Mouse (Mus musculus): ENCODE measurements around the gene Tti1.

Tti1 gene

DNA sequence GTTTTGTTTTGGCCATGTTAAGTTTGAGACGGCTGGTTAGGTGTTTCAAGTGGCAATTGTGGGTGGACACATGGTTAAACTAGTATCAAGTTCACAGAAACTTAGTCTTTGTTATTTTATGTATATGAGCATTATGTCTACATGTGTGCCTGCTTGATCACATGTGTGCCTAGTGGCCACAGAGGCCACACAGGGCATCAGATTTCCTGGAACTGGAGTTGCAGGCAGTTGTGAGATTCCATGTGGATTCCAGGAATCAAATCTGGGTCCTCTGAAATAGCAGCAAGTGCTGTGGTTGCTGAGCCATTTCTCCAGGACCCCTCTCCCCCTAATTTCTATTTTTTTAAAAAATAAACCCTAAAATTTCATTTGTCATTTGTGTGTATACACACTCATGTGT, 11.4 kb upstream of the Tti1 start:
- no peak for DNase-seq (ENCODE audit: low spot score)

DNA sequence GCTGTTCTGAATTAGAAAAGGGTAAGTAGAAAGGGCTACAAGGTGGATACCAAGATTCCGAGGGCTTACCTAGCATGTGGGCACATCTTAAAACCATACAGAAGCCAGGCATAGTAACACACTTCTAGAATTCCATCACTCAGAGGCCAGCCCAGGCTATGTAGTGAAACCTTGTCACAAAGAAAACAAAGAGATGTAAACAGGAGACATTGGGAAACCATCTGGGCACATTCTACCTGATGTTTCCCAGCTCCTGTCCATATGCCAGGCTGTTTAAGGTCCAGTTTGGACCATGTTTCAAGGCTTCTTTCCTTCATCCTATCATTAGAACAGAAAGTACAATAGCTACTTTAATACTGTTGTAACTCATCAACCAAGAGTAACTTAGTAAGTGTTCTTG, 9.3 kb upstream of the Tti1 start:
- DNase-seq (ENCODE audit: low spot score), result no peak

DNA sequence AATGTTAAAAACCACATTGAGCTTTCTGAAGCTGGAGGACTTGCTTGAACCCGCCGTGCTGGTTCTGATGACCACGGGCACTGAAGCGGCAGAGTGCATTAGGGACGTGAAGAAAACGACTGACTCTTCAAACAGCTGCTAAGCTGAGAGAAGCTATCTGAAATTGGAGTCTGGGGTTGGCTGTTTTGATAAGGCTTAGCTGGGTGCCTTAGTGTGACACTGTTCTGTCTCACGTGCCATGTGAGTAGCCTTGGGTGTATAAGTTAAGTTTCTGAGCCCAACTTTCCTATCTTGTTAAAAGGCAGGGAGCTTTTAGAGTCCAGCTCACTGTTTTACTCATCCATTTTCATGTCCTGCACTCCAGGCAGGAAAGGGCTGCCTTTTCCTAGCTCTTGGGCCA, 8.7 kb upstream of the Tti1 start:
- DNase-seq (ENCODE audit: low spot score), result no peak

DNA sequence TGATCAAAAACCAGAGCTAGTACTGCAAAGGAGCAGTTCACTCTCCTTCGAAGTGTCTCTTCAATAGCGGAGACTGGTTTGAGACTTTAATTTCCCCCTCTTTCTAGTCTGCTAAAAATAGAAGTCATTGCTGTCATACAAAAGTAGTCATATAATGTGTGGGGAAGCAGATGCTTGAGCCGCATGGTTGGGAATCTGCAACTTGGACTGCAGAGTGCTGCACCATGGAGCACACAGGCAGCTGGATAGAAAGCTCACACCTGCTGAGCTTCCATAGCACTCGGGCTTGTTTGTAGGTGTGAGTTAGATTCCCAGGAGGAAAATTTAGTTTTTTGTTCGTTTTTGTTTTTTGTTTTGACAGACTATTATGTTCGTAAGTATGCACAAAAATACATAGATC, 8.2 kb upstream of the Tti1 start:
- no peak for DNase-seq (ENCODE audit: low spot score)

DNA sequence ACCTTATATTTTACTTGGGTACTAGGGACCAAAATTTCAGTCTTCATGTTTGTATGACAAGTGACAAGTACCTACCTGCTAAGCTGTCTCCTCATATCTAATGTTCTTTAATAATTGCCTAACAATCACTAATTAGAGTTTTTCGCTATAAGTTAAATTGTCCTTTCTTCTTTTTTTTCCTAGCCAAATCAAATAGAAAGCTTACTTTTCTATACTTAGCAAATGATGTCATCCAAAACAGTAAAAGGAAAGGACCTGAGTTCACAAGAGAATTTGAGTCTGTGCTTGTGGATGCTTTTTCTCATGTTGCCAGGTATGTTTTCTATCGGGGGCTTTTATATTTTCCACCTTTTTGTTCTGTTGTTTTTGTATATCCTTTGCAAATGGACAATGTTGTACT, 7.6 kb upstream of the Tti1 start:
- DNase-seq (ENCODE audit: low spot score), result no peak

DNA sequence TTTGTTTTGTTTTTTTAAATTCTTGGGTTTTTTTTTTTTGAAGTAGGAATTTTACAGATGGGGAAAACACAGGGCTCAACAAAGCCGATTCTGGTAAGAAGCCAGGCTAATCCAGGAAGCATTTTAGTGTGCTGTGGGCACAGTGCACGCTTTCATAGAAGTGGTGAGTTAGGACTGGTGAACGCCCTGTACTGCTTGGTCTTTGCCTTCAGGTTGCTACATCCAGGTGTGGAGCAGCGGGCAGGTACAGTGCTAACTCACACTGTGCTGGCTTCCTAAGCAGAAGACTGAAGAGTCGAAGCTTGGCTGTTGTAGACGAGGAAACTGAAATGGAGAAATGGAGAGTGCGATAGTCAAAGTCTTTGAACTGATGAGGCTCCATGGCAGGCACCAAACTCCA, 1.8 kb upstream of the Tti1 start:
- no peak for DNase-seq (ENCODE audit: low spot score)

DNA sequence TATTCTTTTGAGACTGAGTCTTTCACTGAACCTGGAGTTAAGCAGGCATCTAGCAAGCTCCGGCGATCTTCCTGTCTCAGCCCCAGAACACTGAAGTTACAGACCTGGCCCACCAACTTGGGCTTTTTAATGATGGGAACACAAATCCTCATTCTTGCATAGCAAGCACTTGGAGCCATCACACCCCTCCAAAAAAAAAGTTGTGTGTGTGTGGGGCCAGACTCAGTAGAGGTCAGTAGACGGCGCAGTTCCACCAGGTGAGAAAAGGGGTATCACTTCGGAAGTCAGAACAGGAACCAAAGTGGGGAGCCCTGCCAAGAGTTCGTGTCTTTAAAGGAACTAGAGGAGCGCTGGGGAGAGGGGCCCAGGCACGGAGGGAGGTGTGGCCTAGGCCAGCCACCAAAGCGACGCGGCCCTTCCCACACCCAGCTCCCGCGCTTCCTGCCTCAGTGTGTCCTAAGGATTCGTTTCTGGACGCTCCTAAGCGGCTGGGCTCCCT, 329 bp downstream of the Tti1 start:
- DNase-seq (ENCODE audit: low spot score), result no peak

DNA sequence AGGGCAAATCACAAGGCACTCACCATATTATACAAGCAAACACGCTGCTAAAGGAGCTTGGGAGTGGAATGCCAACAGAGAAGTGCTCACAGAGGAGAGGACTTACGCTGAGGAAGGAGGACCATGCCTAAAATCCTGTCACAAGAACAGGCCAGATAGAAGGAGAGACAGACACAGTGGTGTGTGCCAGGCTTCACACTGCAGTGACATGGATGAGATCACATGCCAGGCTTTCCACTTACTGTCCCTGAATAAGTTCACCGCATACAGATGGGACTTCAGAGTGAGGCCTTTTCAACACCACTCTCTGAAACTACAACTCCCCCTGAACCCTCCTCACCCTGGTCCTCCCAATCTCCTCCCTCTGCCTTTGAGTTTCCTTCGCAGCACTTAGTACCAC, 10.9 kb downstream of the Tti1 start:
- no peak for DNase-seq (ENCODE audit: low spot score)

DNA sequence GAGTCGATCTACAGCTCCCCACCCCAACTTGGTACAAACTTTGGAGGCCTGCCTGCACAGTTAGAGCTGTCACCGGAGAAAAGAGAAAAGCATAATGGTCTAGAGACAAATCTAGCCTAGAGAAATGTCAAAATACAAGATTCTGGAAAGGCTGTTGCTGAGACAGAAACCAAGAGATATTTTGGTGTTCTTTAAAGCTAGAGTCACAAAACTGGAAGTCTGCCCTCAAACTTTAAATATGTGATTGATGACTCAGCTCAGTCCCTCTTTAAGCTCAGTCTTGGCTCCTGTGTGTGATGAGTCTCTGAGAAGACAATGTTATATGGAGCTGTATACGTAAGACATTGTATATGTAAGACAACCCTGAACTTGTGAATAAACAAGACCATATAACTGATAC, 15.6 kb downstream of the Tti1 start:
- DNase-seq (ENCODE audit: low spot score), result no peak

DNA sequence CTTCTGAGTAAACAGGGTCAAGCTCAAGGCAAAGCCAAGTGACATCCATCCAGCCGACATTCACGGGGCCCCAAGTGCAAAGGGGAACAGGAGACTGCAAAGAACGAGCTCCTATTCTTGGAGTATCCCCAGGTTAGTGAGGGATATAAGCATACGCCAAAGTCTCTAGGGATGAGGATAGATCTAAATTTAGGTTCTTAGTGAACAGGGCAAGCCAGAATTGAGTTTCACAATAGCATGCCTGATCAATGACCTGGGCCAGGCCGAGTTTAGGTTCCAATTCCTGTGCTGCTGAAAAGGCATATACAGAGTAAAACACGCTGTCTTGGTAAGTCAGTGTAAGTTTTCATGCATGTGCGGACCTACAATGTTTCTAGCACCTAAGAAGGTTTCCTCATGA, 18.9 kb downstream of the Tti1 start:
- no peak for DNase-seq (ENCODE audit: low spot score)

DNA sequence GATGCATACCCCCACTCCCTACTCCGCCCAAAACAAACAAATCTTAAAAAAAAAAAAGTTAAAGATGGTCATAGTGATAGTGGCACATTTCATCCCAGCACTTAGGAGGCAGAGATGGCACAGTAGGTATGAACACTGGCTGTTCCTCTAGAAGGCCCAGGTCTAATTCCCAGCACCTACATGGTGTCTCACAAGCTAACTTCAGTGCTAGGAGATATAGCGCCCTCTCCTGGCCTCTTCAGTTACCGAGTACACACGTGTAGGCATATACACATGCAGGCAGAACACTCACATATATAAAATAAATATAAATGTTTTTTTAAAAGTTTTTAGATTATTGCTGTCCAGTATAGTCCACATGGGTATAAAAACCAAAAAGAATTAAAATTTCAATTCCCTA, 22.6 kb downstream of the Tti1 start:
- no peak for DNase-seq (ENCODE audit: low spot score)

DNA sequence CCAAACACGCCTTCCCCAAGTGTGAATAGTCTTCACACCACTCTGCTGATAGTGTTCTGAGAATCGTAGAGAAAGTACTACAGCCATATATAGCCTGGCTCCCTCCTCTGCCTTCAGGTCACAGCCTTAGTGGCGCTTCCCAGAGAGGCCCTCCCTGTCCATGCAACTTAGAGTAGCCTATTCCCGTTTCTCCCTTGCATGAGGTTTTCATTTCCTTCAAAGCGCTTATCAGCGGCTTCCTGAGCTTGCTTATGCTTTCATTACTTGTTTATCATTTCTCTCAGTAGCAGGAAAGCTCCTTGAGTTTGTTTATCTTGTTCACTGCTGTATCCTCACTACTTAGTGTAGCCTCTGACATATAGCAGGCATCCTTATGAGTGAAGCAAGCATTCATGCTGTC, 23.6 kb downstream of the Tti1 start:
- DNase-seq (ENCODE audit: low spot score), result no peak

DNA sequence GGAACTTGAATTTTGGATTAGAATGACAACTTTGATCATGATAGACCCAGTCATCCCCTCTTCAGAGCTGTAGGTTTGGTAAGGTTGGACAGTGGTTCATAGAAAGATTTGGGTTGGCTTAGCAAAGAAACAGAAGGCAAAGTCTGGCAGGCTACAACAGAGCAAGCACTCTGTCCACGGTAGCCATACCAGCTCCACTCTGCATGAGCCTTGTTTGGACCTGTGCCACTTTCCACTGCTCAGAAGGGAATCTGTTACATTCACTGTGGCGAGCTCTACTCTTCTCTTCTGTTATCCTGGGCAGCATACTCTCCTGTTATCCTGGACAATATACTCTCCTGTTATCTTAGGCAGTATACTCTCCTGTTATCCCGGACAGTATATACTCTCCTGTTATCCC, 29.4 kb downstream of the Tti1 start:
- DNase-seq (ENCODE audit: low spot score), result no peak

DNA sequence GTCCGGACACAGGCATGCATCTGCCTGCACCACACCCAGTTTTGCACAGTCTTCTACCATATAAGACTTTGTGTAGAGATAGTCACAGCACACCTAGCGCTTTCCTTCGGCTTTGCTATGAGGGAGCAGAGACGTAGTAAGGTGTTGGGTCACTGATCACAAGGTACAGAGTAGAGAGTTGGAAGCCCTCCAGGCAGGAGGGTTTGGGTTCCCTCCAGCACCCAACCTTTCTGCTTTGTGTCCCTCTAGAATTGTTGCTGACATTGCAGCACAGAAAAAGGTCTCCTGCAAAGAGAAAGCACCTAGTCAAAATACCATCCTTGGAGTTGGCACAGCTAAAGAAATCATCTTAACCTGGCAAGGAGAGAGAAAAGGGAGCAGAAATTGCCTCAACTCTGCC, 35.7 kb downstream of the Tti1 start:
- no peak for DNase-seq (ENCODE audit: low spot score)

DNA sequence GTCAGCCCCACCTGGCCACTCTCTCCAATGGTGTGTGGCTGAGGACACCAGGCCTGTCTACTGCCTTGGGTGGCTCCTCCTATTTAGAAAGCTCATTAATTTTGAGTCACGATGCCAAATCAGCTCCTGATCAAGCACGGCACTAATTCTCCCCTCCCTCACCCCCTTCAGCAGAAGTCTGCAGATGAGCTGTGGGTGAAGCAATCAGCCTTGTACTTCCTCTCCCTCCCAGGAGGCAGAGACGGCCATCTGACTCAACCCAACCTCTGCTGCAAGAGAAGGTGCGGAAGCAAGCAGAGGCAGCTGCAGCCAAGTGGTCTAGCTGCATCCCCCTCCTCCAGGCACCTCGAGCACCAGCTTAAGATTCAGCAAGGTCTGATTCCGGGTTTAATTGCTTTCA, 37.2 kb downstream of the Tti1 start:
- DNase-seq (ENCODE audit: low spot score), result no peak

DNA sequence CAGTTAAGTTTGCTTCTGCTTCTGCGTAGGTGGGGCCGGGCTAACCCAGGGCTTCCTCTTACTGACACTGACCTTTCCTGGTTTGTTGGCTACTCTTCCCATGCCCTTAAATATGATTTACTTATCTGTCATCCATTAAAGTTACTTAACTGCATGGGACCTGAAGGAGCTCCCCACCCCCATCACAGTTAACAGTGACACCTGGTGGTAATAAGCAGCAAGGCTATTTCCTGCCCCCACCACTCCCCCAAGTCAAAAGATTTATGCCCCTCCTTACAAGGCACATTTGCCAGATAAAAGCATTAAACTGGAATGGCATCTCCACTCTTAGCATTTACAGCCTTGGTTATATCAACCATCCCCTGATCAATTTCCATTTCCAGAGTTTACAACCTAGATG, 38.3 kb downstream of the Tti1 start:
- DNase-seq (ENCODE audit: low spot score), result no peak

DNA sequence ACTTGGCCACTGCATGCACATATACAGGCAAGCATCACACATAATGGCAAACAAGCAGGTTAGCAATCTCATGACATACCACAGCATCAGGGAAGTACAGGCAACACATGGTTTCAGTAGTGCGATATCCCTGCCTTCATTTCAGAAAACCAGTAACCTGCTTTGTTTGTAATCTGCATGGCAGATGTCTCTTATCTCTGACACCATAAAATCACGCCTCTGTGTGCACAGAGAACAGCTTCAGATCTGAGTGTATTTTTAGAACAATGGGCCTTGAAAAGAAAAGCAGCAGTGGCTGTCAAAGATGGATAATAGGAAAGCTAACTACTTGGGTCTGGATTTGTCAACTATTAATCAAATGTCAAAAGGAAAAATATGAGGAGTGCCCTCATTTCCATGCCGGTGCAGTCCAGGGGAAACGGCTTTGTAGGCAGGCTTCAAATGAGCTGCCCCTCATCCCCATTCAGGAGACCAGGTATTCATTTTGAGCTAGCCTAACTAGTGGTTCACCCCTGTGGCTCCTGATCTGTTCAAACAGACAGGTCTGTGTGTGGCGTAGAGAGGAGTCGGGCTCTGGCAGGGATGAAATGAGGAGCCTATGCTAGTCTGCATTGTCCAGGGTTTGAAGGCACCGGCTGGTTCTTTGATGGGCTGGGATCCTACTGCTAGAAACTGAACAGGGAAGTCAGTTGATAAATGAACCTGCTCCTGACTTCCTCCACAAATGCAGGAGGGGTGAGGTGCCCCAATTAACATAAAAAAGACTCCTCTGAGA, 39.6 kb downstream of the Tti1 start:
- DNase-seq (ENCODE audit: low spot score), result no peak

DNA sequence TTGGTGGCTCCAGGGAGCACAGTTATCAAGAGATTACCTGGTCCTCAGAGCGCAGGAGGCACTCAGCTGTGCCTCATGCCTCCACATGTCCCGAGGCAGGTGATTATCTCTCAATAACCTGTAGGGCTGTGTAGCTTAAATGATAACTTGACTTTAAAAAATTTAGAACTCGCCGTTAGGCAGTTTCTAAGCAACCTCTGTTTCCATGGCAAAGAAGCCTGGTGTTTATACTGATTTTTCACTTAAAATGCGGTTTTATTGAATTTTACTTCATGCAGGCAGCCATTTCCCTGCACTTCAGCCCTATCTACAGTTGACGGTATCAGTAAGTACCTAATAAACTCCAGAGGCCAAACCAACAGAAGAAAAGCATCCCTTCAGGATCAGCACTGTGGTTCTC, 42.0 kb downstream of the Tti1 start:
- DNase-seq (ENCODE audit: low spot score), result no peak

DNA sequence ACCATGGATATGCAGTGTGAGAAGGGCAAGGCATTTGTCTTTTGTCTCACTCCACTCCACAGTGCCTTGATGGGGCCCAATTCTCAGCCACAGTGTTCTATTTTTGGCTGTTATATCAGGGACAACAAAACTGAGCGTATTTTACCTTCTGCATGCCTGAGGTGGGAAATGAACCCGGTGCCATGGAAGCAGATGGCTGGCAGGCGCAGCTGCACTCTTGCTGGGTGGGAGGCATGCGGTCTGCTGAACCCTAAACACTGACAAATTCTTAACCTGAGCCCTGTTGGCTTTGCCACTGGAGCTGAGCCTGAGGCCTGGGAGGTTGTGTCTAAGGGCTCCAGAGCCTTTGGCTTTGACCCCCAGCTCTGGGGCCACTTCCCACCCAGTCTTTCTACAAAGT, 42.6 kb downstream of the Tti1 start:
- no peak for DNase-seq (ENCODE audit: low spot score)

DNA sequence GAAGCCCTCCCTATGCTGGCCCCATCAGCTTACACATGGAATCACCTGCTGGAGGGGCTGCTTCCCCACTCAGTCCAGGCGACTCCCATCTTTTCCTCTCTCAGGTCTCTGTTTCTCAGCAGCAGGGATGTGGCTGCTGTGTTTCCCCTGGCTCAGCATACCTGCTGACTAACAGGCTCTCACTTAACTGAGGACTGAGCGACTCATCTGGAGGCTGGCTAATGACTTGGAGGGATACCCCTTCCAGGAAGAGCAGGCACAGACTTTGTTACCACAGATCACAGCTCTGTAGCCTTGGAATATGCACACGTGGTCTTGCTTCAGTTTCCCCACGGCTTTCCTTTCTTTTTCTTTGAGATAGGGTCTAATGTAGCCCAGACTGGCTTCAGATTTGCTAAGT, 45.0 kb downstream of the Tti1 start:
- DNase-seq (ENCODE audit: low spot score), result no peak

DNA sequence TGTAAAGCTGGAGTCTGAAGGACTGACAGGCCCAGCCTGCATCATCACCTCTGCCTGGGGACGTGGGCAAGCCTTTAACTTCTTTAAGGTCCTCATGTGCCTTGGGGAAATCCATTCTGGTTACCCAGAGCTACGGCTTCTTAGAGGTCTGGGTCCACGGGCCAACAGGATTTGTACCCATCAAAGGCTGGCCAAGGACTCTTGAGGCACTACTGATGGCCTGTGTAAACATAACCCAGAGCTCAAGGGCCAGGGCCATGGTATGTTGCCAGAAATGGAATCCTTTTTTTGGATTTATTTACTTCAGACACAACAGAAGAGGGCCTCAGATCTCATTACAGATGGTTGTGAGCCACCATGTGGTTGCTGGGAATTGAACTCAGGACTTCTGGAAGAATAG, 45.5 kb downstream of the Tti1 start:
- DNase-seq (ENCODE audit: low spot score), result no peak

DNA sequence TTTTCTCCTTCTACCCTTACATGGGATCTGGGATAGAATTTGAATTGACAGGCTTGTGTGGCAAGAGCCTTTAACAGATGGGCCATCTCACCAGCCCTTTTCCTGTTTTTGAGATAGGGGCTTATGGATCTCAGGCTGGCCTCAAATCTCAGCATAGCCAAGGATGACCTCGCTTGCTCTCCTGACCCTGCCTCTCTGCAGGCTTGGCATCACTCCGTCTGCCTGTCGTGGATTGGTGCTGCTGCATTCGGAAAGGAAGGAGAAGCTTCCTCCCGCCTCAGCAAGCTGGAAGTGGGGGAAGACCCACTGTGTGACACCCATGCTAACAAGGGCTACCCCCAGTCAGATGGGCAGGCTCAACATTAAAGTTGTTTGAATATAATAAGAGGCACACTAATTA, 49.0 kb downstream of the Tti1 start:
- no peak for DNase-seq (ENCODE audit: low spot score)

DNA sequence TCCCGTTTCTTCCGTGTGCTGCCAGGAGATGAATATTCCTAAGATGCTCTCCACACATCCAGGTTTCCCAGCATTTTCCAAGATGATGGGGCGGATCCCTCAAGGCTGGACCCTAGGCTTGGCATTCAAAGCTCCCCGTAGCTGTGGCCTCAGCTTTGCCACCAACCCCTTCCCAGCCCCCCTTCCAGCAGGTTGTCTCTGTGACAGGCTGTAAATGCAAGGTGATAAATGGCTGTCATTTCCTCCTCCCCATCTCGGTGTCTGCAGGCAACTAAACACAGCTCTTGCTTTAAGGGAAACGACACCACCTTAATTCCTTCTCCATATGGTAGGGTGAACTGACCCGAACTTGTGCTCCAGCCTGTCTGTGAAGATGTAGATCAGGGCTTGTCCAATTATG, 52.6 kb downstream of the Tti1 start:
- no peak for DNase-seq (ENCODE audit: low spot score)
